ENCODE assay signal across 22 mouse cellular contexts in genomic region chr13:109486166-109486565, GRCm38 (mm10).
DNase-seq lines count a peak whose midpoint lies in the region; ATAC-seq lines count a peak whose summit lies in the region.
"Had no signal": no experiment of that assay in that cellular context is flagged by ENCODE, and none has a peak within 500 bp of the region (broad histone marks: within the 10 kb centered on the region; RNA-seq: fewer than 3 reads in every experiment).

No protein-coding gene starts in this region.

- H3K9ac ChIP-seq in kidney, embryonic 16.5 days (replicated peaks; ENCODE audit: low read length): 0 out of 2 replicates have a peak overlapping the region, but pooled peaks have one; percentile 8
- H3K9ac ChIP-seq: embryonic facial prominence, embryonic 15.5 days; forebrain, embryonic 15.5 days; heart, embryonic 13.5 days had no signal

- no peaks in the 10 kb centered on the region for H3K36me3 ChIP-seq in kidney, embryonic 16.5 days (ENCODE audit: insufficient read depth, low read length)
- H3K36me3 ChIP-seq: embryonic facial prominence, embryonic 15.5 days; forebrain, embryonic 15.5 days; G1E; heart, embryonic 13.5 days had no signal

- 40% methylated on average over 6 of the region's 6 CpGs for WGBS in kidney, embryonic 16.5 days

- H3K4me3 ChIP-seq in kidney, embryonic 16.5 days (ENCODE audit: low read length): no peak overlapping the region
- H3K4me3 ChIP-seq: embryonic facial prominence, embryonic 15.5 days; erythroblast, embryonic 14.5 days; forebrain, embryonic 15.5 days; heart, embryonic 13.5 days had no signal

- intact Hi-C loops in gastrocnemius, postnatal 36 days (cut with DNase I): no loop called here

- no peak overlapping the region for H3K4me2 ChIP-seq in kidney, embryonic 16.5 days (replicated peaks; ENCODE audit: low read depth, low read length)
- H3K4me2 ChIP-seq: embryonic facial prominence, embryonic 15.5 days; forebrain, embryonic 15.5 days; heart, embryonic 13.5 days had no signal

- H3K4me1 ChIP-seq in kidney, embryonic 16.5 days (ENCODE audit: insufficient read depth, low read length): peaks cover 9% of the 10 kb centered on the region
- H3K4me1 ChIP-seq: embryonic facial prominence, embryonic 15.5 days had no signal

- peak; percentile 42; the same call in 1 of the 2 replicates for ATAC-seq in kidney, embryonic 16.5 days (ENCODE audit: low FRiP score, low TSS enrichment)
- ATAC-seq: CD4-positive, CD25-positive, alpha-beta regulatory T cell, adult 4 months; forebrain, embryonic 15.5 days; hindbrain, embryonic 16.5 days; inflammation-experienced regulatory T-cells, adult 6 months had no signal

- H3K27ac ChIP-seq in kidney, embryonic 16.5 days (ENCODE audit: low read length): no peak overlapping the region
- H3K27ac ChIP-seq: embryonic facial prominence, embryonic 15.5 days; forebrain, embryonic 15.5 days; heart, embryonic 13.5 days had no signal

- DNase-seq in embryo, embryonic 10 days (ENCODE audit: low spot score): peak; percentile 33
- DNase-seq in embryo, embryonic 11 days: no peak
- DNase-seq in gastrocnemius, adult 8-10 months (ENCODE audit: low spot score in 2 of 2): peak; percentile 15 to 20
- DNase-seq in gastrocnemius, postnatal 36 days: no peak
- no peak for DNase-seq in kidney, postnatal 10 days
- no peak for DNase-seq in right cerebral cortex, postnatal 10 days (ENCODE audit: low spot score in 2 of 2)
- DNase-seq: adrenal gland, postnatal 10 days; B cell, adult 2 months; cerebellum, adult 11 months; cerebellum, adult 8-10 months; cerebellum, postnatal 14 days; heart, adult 11 months; heart, postnatal 36 days had no signal

- H3K27me3 ChIP-seq in kidney, embryonic 16.5 days (ENCODE audit: insufficient read depth, low read length): no peaks in the 10 kb centered on the region
- H3K27me3 ChIP-seq: embryonic facial prominence, embryonic 15.5 days; forebrain, embryonic 15.5 days; heart, embryonic 13.5 days had no signal

- H3K9me3 ChIP-seq in kidney, embryonic 16.5 days (ENCODE audit: low read length): no peaks in the 10 kb centered on the region
- H3K9me3 ChIP-seq: embryonic facial prominence, embryonic 15.5 days; forebrain, embryonic 15.5 days; G1E; heart, embryonic 13.5 days had no signal

Comparison
In these comparisons a context has a peak if more than half of its experiments do, and no peak if none do; other contexts are left out.
1. DNase-seq: peak in embryo, embryonic 10 days (single experiment) and gastrocnemius, adult 8-10 months (2 of 2); none in embryo, embryonic 11 days (single experiment), gastrocnemius, postnatal 36 days (0 of 2), kidney, postnatal 10 days (single experiment) and right cerebral cortex, postnatal 10 days (0 of 2).